Mouse (Mus musculus) heart, embryonic 10.5 days (tissue): ENCODE results near the gene Slc39a1. TPM values are rescaled to one million over a fixed set of nuclear protein-coding genes. Genes with fewer than 3 reads are reported as not detected.

Experiments used
- DNase-seq: peaks from one replicate; pipeline ENCODE4 v3.0.0-alpha.2; 2017; ENCODE audit warnings: low spot score
- H3K27ac ChIP-seq: fragments of 300-500 bp; sonication (generic); 2 replicates; pipeline ENCODE4 v1.5.1; 2016; ENCODE audit warnings: mild to moderate bottlenecking
- H3K27me3 ChIP-seq: fragments of 300-500 bp; sonication (generic); 2 replicates; pipeline ENCODE4 v1.6.1; 2016; ENCODE audit warnings: mild to moderate bottlenecking; ENCODE audit not compliant: poor library complexity, insufficient read depth, severe bottlenecking
- H3K36me3 ChIP-seq: fragments of 300-500 bp; sonication (generic); 2 replicates; pipeline ENCODE4 v1.6.1; 2016; ENCODE audit warnings: mild to moderate bottlenecking, moderate library complexity
- H3K4me1 ChIP-seq: fragments of 300-500 bp; sonication (generic); 2 replicates; pipeline ENCODE4 v1.6.1; 2016; ENCODE audit warnings: mild to moderate bottlenecking
- H3K4me3 ChIP-seq: fragments of 300-500 bp; sonication (generic); 2 replicates; pipeline ENCODE4 v1.5.1; 2016; ENCODE audit warnings: mild to moderate bottlenecking, moderate library complexity
- H3K9me3 ChIP-seq: fragments of 300-500 bp; sonication (generic); 2 replicates; pipeline ENCODE4 v1.6.1; 2016; ENCODE audit warnings: mild to moderate bottlenecking, moderate library complexity
- WGBS: fragments of 180-500 bp; shearing (Covaris S2); methylation state at CpG from one replicate; pipeline ENCODE4 v1.1.7; 2016; 5-methylcytosine and 5-hydroxymethylcytosine counted together
- polyA plus RNA-seq: library from polyadenylated mRNA; unstranded; fragments of >200 nt; fragmentation: Nextera tagmentation; extraction: Ambion mirVana; gene quantifications from 2 replicates; pipeline ENCODE4 v1.2.1, GENCODE M21; 2016

Gene Slc39a1
- polyA plus RNA-seq, 1 experiment from 2014 or later, result 51.3 TPM

DNA sequence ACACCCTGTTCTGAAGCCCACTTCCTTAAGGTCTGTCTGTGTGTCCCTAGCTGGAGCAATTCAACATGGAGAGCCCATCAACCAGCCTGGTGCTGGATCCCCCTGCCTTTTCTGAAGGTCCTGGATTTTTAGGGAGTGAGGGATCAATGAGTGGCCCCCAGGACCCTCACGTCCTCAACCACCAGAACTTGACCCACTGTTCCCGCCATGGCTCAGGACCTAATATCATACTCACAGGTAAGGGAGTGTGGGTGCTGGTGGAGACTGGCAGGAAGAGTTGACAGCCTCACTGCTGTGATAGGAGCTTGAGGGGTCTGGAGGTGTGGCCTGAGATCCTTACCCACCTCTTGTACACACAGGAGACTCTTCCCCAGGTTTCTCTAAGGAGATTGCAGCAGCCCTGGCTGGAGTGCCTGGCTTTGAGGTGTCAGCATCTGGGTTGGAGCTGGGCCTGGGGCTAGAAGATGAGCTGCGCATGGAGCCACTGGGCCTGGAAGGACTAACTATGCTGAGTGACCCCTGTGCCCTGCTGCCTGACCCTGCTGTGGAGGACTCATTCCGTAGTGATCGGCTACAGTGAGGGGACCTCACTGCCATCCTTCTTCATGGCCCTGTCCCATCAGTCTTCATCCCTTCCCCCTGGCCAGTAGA is 15.3 kb downstream of the Slc39a1 start:
- H3K4me1 ChIP-seq, result peaks cover 27% of the 10 kb centered on the region
- 86% methylated on average over 5 of the region's 5 CpGs for WGBS
- H3K27ac ChIP-seq, result no peak overlapping the region
- DNase-seq, result no peak
- no peak overlapping the region for H3K4me3 ChIP-seq
- no peaks in the 10 kb centered on the region for H3K27me3 ChIP-seq
- H3K9me3 ChIP-seq, result no peaks in the 10 kb centered on the region
- H3K36me3 ChIP-seq, result peaks cover 68% of the 10 kb centered on the region

DNA sequence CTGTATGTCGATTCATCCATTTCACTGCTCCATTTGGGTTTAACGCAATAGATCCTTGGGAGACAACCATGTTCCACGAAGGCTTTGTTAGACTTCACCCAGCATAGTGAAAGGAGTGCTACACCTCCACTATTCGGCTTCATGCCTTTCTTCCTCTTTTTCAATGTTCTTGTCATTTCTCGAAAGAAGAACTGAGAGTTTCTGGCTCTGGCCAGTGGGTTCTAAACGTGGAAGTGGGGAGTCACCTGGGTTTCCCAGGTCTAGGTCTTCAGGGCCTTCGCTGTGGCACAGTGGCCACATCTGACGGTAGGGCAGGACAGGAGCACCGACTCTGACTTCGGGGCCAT is 16.7 kb downstream of the Slc39a1 start:
- 35% methylated on average over 10 of the region's 10 CpGs for WGBS
- peak overlapping the region; percentile 90 for H3K4me3 ChIP-seq
- H3K27ac ChIP-seq, result peak overlapping the region; percentile 99
- H3K4me1 ChIP-seq, result peaks cover 27% of the 10 kb centered on the region
- H3K36me3 ChIP-seq, result peaks cover 65% of the 10 kb centered on the region
- no peak for DNase-seq
- no peaks in the 10 kb centered on the region for H3K9me3 ChIP-seq
- H3K27me3 ChIP-seq, result no peaks in the 10 kb centered on the region

DNA sequence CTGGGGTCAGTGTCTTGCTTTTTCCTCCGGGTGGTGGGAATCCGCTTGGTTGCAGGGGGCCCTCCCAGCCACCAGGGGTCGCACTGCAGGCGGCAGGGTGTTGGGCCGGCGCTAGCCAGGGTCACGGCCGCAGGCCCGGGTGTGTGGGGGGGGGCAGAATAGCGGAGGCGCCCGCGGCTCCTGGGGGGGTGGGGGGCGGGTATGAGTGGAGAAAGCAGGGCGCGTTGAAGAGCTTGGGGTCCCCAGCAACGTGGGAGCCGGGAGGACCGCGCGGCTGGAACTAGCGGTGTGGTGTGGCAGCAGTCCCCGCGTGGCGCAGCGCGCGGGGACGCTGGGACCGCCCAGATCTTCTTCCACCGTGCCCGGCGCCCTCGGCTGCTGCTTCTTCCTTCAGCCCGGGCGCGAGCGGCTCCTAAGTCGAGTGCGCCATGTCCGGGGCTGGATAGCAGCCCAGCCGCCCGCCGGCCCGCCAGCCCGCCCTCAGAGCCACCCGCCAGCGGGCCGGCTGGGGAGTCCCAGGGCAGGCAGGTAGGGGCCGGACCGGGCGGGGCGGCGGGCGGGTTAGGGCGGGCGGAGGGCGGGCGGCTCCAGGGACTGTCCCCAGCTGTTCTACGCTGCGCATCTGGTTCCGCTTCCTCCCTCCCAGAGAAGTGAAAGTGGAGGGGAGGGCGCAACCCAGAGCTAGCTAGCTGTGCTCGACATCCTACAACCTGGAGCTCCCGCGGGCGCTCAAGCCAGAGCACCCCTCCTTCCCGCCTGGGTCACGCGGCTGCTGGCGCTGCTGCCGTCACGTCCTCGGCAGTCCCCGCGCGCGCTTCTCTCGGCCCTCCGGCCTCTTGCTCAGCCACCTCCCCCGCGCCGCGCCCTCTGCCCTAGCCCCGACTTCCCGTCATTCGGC is 17.3 kb downstream of the Slc39a1 start, which contains the start of gene Dennd4b:
TSS of gene Dennd4b (plus strand) at position 152 of the 898 bp plus-strand sequence.
- peaks cover 27% of the 10 kb centered on the region for H3K4me1 ChIP-seq
- H3K36me3 ChIP-seq, result peaks cover 62% of the 10 kb centered on the region
- no peaks in the 10 kb centered on the region for H3K9me3 ChIP-seq
- no peaks in the 10 kb centered on the region for H3K27me3 ChIP-seq
- H3K4me3 ChIP-seq, result peak within 1 kb of the TSS; percentile 90
- H3K27ac ChIP-seq, result peak within 1 kb of the TSS; percentile 99
- peak; percentile 95 for DNase-seq
- under 1% methylated on average over 84 of the region's 87 CpGs for WGBS

DNA sequence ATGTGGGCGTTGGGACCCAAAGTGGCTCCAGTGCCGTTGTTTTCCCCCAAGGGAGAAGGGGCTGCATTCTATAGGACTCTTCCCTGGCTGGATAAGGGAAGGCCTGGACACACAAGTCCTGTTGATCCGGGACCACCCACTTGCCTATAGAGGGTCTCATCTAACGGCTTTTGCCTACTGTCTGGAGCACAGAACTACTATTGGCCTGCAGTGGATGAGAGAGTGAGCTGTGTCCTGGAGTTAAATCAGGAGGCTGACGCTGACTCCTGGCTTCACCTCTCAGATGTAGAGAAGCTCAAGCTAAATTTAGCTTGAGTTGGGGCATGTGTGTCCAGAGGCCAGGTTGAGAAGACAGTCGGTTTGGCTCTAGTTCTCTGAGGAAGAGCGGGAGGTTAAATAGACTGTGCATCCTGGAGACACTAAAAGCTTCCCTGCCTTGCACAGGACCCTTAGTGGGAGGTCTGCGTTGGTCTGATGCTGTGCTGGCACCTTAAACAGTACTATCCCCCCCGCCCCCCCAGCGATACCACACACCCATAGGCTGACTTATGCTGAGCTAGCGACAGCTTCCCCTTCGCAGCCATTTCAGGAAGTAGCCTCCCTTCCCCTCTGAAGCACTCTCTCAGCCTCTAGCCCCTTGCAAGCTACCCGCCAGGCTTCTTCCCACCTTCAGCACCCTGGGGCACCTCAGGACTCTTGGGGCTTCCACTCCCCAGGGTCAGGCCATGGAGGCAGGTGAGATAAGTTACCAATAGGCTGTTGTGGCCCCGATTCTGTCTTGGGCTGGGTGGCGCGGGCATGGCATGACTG is 18.2 kb downstream of the Slc39a1 start:
- Histone ChIP-seq H3K4me1 (peaks cover 27% of the 10 kb centered on the region), H3K27ac (peak overlapping the region; percentile 99), H3K9me3 (no peaks in the 10 kb centered on the region), H3K4me3 (peak overlapping the region; percentile 90), H3K27me3 (no peaks in the 10 kb centered on the region), H3K36me3 (peaks cover 62% of the 10 kb centered on the region)
- DNase-seq, result no peak
- 15% methylated on average over 16 of the region's 16 CpGs for WGBS

DNA sequence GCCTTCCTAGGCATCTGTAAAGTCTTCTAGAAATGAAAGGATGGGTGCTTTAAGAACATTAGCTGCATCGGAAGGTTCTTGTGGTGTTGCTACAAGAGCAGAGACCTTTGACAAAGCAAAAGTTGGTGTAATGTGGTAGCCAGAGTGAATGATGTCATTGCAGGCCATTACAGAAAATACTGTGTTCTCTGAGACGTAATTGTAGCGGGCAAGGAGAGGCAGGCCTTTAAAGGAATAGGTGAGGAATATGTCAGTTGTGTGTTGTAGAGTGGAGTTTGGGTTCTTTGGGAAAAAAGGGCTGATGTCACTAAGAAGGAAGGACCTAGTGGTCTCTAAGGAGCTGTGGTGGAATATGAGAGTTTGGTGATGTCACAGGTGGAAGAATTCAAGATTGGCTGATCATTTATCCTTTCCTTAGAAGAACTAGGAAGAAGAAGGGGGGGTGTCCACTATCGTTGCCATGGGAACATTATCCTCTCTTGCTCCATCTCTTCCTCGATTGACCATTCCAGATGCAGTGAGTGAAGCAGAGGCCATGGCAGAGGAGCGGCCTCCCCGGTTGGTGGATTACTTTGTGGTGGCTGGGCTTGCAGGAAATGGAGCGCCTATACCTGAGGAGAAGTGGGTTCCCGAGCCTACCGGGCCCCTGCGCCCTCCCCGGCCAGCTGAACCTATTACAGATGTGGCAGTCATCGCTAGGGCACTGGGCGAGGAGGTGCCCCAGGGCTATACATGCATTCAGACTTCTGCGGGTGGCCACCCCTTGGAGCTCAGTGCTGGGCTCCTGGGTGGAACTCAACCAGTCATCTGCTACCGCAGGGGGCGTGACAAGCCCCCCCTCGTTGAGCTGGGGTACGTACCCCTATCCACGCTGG is 19.2 kb downstream of the Slc39a1 start:
- peak; percentile 69 for DNase-seq
- H3K9me3 ChIP-seq, result no peaks in the 10 kb centered on the region
- H3K27me3 ChIP-seq, result no peaks in the 10 kb centered on the region
- H3K4me3 ChIP-seq, result peak overlapping the region; percentile 90
- peaks cover 30% of the 10 kb centered on the region for H3K4me1 ChIP-seq
- H3K27ac ChIP-seq, result peak overlapping the region; percentile 99
- peaks cover 62% of the 10 kb centered on the region for H3K36me3 ChIP-seq
- WGBS, result 89% methylated on average over 20 of the region's 20 CpGs

DNA sequence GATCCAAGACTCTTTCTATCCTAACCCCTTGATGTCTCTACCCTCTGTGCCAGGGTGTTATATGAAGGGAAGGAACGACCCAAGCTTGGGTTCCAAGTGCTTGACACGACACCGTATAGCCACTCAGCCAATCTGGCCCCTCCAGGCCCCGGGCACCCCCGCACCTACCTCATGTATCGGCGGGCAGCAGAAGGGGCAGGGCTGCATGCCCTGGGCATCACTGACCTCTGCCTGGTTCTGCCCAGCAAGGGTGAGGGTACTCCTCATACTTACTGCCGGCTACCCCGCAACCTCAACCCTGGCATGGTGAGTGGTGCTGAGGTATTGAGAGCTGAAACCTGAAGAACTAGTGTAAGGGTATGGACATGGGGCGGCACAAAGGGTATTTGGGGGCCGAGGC is 20.2 kb downstream of the Slc39a1 start:
- Histone ChIP-seq H3K36me3 (peaks cover 60% of the 10 kb centered on the region), H3K9me3 (no peaks in the 10 kb centered on the region), H3K4me1 (peaks cover 31% of the 10 kb centered on the region), H3K4me3 (no peak overlapping the region), H3K27me3 (no peaks in the 10 kb centered on the region), H3K27ac (no peak overlapping the region)
- DNase-seq, result peak; percentile 70
- WGBS, result 94% methylated on average over 11 of the region's 11 CpGs

DNA sequence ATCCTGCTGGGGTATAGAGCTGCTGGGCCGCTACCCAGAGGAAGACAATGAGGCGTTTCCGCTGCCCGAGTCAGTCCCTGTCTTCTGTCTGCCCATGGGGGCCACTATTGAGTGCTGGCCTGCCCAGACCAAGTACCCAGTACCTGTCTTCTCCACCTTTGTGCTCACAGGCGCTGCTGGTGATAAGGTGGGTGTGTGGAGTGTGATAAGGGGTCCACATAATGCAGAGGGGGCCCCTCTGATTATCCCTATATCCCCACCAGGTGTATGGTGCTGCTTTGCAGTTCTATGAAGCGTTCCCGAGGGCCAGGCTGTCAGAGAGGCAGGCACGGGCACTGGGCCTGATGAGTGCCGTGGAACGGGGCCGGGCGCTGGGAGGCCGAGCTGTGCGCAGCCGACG is 21.0 kb downstream of the Slc39a1 start:
- Histone ChIP-seq H3K4me1 (peaks cover 31% of the 10 kb centered on the region), H3K27me3 (no peaks in the 10 kb centered on the region), H3K9me3 (no peaks in the 10 kb centered on the region), H3K36me3 (peaks cover 60% of the 10 kb centered on the region), H3K4me3 (no peak overlapping the region), H3K27ac (no peak overlapping the region)
- no peak for DNase-seq
- 91% methylated on average over 16 of the region's 16 CpGs for WGBS

DNA sequence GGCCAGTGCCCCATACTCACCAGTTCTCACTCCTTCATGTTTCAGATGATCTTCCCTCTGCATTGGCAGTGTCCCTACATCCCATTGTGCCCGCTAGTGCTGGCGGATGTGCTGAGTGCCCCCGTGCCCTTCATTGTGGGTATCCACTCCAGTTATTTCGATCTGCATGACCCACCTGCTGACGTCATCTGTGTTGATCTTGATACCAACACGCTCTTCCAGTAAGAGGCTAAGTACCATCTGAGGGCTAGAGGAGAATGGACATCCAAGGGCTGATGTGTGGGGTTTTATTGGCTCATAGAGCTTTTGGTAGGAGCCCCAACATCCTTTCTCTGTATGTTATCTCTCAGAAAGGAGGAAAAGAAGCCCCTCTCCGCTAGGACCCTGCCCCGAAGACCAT is 22.8 kb downstream of the Slc39a1 start:
- no peak overlapping the region for H3K4me3 ChIP-seq
- DNase-seq, result peak; percentile 71
- H3K36me3 ChIP-seq, result peaks cover 68% of the 10 kb centered on the region
- no peak overlapping the region for H3K27ac ChIP-seq
- WGBS, result 91% methylated on average over 8 of the region's 8 CpGs
- H3K9me3 ChIP-seq, result no peaks in the 10 kb centered on the region
- H3K27me3 ChIP-seq, result no peaks in the 10 kb centered on the region
- peaks cover 21% of the 10 kb centered on the region for H3K4me1 ChIP-seq

DNA sequence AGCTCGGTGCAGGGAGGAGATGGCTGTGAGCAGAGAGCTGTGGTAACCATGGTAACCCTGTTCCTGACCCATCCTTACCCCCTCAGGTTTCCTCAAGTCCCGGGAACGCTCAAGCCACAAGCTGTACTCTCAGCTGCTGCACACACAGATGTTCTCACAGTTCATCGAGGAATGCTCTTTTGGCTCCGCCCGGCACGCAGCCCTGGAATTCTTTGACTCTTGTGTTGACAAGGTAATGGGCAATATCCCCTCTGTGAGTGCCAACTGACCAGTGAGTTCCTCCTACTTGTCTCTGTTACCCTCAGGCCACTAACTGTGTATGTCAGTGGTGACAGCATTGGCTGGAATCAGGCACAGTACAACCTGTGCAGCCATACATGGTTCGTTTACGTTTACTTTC is 24.2 kb downstream of the Slc39a1 start:
- Histone ChIP-seq H3K9me3 (no peaks in the 10 kb centered on the region), H3K27ac (no peak overlapping the region), H3K36me3 (peaks cover 80% of the 10 kb centered on the region), H3K4me3 (no peak overlapping the region), H3K27me3 (no peaks in the 10 kb centered on the region), H3K4me1 (peaks cover 14% of the 10 kb centered on the region)
- DNase-seq, result peak; percentile 71
- WGBS, result 63% methylated on average over 9 of the region's 9 CpGs

DNA sequence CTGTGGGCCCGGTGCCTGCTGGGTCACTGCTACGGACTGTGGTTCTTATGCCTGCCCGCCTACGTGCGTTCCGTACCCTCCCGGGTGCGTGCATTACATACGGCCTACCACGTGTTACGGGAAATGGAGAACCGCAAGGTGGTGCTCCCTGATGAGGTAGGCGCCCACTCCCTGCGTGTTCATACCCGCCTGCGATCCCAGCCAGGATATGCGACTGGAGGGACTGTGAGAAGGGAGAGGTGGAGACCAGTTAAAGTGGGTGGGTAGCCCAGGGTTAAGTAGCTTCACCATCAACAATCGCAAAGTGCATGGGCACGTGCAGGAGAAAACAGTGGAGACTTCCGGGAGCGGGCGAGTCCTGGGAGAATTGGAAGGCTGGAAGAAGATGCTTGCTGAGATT is 25.9 kb downstream of the Slc39a1 start:
- H3K4me3 ChIP-seq, result no peak overlapping the region
- peaks cover 14% of the 10 kb centered on the region; the same call in 1 of the 2 replicates for H3K4me1 ChIP-seq
- H3K27ac ChIP-seq, result no peak overlapping the region
- H3K27me3 ChIP-seq, result no peaks in the 10 kb centered on the region
- peaks cover 83% of the 10 kb centered on the region for H3K36me3 ChIP-seq
- DNase-seq, result peak; percentile 71
- no peaks in the 10 kb centered on the region for H3K9me3 ChIP-seq
- WGBS, result 91% methylated on average over 22 of the region's 22 CpGs

DNA sequence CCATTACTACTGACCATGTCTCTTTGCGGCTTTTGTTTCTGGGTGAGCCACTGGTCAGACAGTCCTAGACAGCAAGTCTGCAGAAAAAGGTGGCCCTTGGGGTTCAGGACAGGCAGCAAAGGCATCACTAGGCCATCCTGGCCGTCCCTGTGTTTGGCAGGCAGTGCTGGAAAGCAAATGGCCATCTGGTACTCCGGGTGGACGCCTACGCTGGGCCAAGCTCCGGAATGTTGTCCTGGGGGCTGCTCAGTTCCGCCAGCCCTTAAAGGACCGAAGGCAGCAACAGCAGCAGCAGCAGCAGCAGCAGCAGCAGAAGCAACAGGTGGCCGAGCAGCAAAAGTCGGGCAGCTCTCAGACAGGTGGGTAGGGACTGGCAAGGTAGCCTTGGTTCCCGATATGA is 27.3 kb downstream of the Slc39a1 start:
- Histone ChIP-seq H3K36me3 (peaks cover 88% of the 10 kb centered on the region), H3K4me1 (peaks cover 14% of the 10 kb centered on the region; the same call in 1 of the 2 replicates), H3K27ac (no peak overlapping the region), H3K27me3 (no peaks in the 10 kb centered on the region), H3K9me3 (no peaks in the 10 kb centered on the region), H3K4me3 (no peak overlapping the region)
- WGBS, result 89% methylated on average over 11 of the region's 11 CpGs
- DNase-seq, result peak; percentile 69

DNA sequence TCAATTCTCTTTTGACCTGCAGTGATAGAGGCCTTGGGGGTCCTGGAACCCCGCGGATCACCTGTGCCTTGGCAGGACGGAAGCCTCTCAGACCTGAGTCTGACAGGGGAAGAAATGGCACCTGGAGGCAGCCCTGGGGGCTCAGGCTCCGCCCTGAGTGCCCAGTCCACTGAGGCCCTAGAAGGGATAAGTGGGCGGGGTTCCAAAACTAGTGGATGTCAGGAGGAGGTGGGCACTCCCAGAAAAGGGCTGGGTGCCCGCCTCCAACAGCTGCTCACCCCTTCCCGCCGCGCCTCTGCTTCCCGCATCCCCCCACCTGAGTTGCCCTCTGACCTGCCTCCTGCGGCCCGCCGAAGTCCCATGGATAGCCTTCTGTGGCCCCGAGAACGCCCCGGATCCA is 28.9 kb downstream of the Slc39a1 start:
- H3K9me3 ChIP-seq, result no peaks in the 10 kb centered on the region
- DNase-seq, result peak; percentile 71
- WGBS, result 41% methylated on average over 16 of the region's 16 CpGs

More for the DNA sequence above, 28.9 kb downstream of the Slc39a1 start:
- peaks cover 14% of the 10 kb centered on the region; the same call in 1 of the 2 replicates for H3K4me1 ChIP-seq
- no peaks in the 10 kb centered on the region for H3K27me3 ChIP-seq
- peaks cover 80% of the 10 kb centered on the region for H3K36me3 ChIP-seq
- H3K4me3 ChIP-seq, result no peak overlapping the region
- H3K27ac ChIP-seq, result no peak overlapping the region
